Mouse (Mus musculus): Measurements from ENCODE around the gene Rpl13a. TPM values are rescaled to one million over a fixed set of nuclear protein-coding genes. Genes with fewer than 3 reads are reported as not detected.

The Rpl13a gene
- polyA plus RNA-seq, 2 experiments, result 909 to 1,027 TPM

DNA sequence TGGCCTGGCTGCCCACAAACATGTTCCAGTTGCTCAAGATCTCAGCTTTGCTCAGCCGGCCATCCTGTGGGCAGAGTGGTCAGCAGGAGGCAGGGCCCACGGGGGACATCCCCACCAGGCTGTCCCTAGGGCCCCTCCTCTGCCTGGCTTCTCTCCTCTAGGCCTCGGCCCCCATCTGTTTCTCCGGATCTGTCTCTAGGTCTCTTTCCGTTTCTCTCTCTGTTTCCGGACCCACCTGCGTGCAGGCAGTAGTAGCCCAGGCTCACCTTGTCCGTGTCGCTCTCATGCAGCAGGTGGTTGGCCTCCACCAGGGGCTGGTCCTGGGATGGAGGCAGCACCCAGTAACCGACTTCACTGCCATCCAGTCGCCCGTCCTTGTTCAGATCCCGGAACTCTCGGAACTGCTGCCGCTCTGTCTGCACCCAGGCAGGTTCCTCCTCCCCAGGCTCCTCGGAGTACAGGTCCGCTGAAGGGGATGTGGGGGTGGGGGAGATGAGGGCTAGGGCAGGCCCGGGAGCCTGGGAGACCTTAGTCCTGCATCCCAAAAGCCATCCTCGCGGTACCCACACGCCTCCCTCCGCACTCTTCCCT lies 45.2 kb downstream of the Rpl13a start:
- Histone ChIP-seq H3K4me3 (ENCODE audit: insufficient read depth in 1 of 2, low read depth in 2 of 2, low read length in 2 of 2) (peak overlapping the region in 1 of 2 experiments; percentile 23; a peak in 2 of 4 replicates), H3K4me2 (ENCODE audit: low read depth) (peak overlapping the region; percentile 51), H3K4me1 (replicated peaks; ENCODE audit: control insufficient read depth in 2 of 2, insufficient read depth in 2 of 2, low read length in 1 of 2) (peaks cover 3 to 10% of the 10 kb centered on the region in 2 experiments; a peak in 3 of 4 replicates), H3K36me3 (replicated peaks; ENCODE audit: control insufficient read depth, insufficient read depth, low read depth) (no peaks in the 10 kb centered on the region), H3K9ac (replicated peaks) (no peak overlapping the region), H3K27me3 (ENCODE audit: control insufficient read depth, insufficient read depth, low read length) (no peaks in the 10 kb centered on the region), H3K9me3 (ENCODE audit: control insufficient read depth, low read length) (no peaks in the 10 kb centered on the region), H3K27ac (no peak overlapping the region)
- ATAC-seq (ENCODE audit: insufficient read depth) (no peak), DNase-seq (ENCODE audit: low read depth in 3 of 3, low spot score in 3 of 3) (no peak)
- no peak for TF ChIP-seq EP300 (IDR thresholded peaks at IDR 0.05; ENCODE audit: low read depth)
- TF ChIP-seq CTCF (IDR thresholded peaks at IDR 0.05; ENCODE audit: low read depth), result no peak
- WGBS (ENCODE audit: insufficient replicate concordance), result 37% methylated on average over 22 of the region's 22 CpGs

DNA sequence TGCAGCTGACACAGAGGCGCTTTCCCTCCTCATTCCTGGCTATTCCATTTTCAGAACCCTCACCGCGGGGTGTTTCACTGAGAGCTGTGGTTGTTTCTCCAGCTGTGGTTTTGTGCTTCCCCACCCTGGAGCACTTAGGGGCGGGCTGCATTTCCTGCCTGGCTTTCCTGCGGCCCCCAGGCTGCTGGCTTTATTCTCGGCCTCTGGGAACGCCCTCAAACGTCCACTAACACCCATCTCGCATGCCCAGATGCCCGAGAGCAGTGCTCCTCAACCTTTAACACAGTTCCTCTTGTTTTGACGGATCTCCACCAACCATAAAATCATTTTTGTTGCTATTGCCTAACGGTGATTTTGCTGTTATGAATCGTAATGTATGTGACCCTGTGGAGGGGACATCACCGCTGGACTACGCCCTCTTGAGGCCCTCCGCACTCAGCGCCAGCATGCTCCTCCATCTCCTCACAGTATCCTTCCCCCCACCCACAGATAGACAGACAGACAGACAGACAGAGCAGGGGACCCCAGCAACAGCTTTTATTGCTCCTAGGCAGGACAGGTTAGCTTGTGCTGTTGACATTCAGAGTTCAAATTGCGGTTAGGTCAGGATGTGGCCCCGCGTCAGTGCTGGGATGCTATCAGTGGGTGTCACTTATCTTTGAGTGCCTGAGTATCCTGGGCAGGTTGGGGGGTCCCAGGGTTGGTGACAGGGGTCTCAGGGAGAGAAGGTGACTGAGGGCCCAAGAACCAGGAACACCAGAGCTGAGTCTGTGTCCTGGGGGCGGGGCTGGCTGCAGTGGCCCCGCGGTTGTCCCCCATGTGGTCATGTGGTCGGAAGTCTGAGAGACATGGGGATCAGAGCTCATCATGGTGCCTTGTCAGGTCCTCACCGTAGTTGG lies 45.9 kb downstream of the Rpl13a start:
- Histone ChIP-seq H3K9ac (replicated peaks) (peak overlapping the region; percentile 5), H3K27ac (no peak overlapping the region), H3K9me3 (ENCODE audit: control insufficient read depth, low read length) (no peaks in the 10 kb centered on the region), H3K36me3 (replicated peaks; ENCODE audit: control insufficient read depth, insufficient read depth, low read depth) (peaks cover 2% of the 10 kb centered on the region; the same call in 1 of the 2 replicates), H3K4me1 (replicated peaks; ENCODE audit: control insufficient read depth in 2 of 2, insufficient read depth in 2 of 2, low read length in 1 of 2) (peaks cover 3 to 10% of the 10 kb centered on the region in 2 experiments; a peak in 3 of 4 replicates), H3K27me3 (ENCODE audit: control insufficient read depth, insufficient read depth, low read length) (no peaks in the 10 kb centered on the region), H3K4me2 (ENCODE audit: low read depth) (peak overlapping the region; percentile 51), H3K4me3 (ENCODE audit: insufficient read depth in 1 of 2, low read depth in 2 of 2, low read length in 2 of 2) (peak overlapping the region; percentile 13 to 23; a peak in 3 of 4 replicates)
- 11% methylated on average over 25 of the region's 25 CpGs for WGBS (ENCODE audit: insufficient replicate concordance)
- TF ChIP-seq CTCF (IDR thresholded peaks at IDR 0.05; ENCODE audit: low read depth) (peak; percentile 46; the same call in 1 of the 2 replicates), EP300 (IDR thresholded peaks at IDR 0.05; ENCODE audit: low read depth) (no peak)
- DNase-seq (ENCODE audit: low read depth in 3 of 3, low spot score in 3 of 3), result no peak
- no peak; the same call in 1 of the 2 replicates for ATAC-seq (ENCODE audit: insufficient read depth)

DNA sequence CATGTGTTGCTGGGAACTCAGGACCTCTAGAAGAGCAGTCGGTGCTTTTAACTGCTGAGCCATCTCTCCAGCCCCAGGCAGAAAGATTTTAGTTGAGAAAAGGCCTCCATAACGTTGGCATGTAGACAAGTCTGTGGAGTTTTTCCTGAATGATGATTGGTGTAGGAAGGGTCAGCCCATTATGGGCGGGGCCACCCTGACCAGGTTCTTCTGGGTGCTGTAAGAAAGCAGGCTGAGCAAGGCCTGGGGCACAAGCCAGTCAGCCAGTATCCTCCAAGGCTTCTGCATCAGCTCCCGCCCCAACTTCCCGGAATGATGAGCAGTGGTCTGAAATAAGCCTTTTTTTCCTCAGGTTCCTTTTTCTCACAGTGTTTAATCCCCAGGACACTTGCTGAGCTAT lies 47.5 kb downstream of the Rpl13a start:
- DNase-seq (ENCODE audit: low read depth in 3 of 3, low spot score in 3 of 3), result no peak

DNA sequence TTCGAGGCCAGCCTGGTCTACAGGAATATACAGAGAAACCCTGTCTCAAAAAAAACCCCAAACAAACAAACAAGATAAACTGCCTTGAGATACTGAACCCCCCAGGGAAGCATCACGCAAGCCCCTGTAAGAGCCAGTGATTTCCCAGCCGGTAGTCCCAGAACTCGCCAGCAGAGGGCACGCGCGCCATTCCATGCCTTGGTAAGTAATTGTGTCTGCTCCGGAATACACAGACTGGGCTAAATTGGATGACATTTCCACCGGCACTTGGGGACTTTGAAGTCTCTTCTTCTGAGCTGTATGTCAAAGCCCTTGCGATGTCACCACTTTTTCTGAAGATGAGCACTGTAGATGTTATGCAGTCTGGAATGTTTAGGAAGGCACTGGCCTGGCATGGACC lies 48.7 kb downstream of the Rpl13a start:
- H3K27ac ChIP-seq, result no peak overlapping the region
- no peak overlapping the region for H3K9ac ChIP-seq (replicated peaks)
- DNase-seq (ENCODE audit: low read depth in 3 of 3, low spot score in 3 of 3), result peak; percentile 56 to 74 (median 66)
- H3K4me2 ChIP-seq (ENCODE audit: low read depth), result no peak overlapping the region
- peaks cover 7% of the 10 kb centered on the region; the same call in 1 of the 2 replicates for H3K36me3 ChIP-seq (replicated peaks; ENCODE audit: control insufficient read depth, insufficient read depth, low read depth)
- no peak overlapping the region for H3K4me3 ChIP-seq (ENCODE audit: insufficient read depth in 1 of 2, low read depth in 2 of 2, low read length in 2 of 2)
- TF ChIP-seq CTCF (IDR thresholded peaks at IDR 0.05; ENCODE audit: low read depth), result peak; percentile 97
- no peak for TF ChIP-seq EP300 (IDR thresholded peaks at IDR 0.05; ENCODE audit: low read depth)
- no peaks in the 10 kb centered on the region for H3K9me3 ChIP-seq (ENCODE audit: control insufficient read depth, low read length)
- WGBS (ENCODE audit: insufficient replicate concordance), result 1% methylated on average over 10 of the region's 10 CpGs
- H3K4me1 ChIP-seq (replicated peaks; ENCODE audit: control insufficient read depth in 2 of 2, insufficient read depth in 2 of 2, low read length in 1 of 2), result peaks cover 3 to 12% of the 10 kb centered on the region in 2 experiments; a peak in 3 of 4 replicates
- H3K27me3 ChIP-seq (ENCODE audit: control insufficient read depth, insufficient read depth, low read length), result no peaks in the 10 kb centered on the region
- no peak for ATAC-seq (ENCODE audit: insufficient read depth)

More for the DNA sequence above, 47.5 kb downstream of the Rpl13a start:
- H3K36me3 ChIP-seq (replicated peaks; ENCODE audit: control insufficient read depth, insufficient read depth, low read depth), result peaks cover 7% of the 10 kb centered on the region; the same call in 1 of the 2 replicates
- no peak for ATAC-seq (ENCODE audit: insufficient read depth)
- H3K4me2 ChIP-seq (ENCODE audit: low read depth), result no peak overlapping the region
- H3K9ac ChIP-seq (replicated peaks), result no peak overlapping the region
- H3K4me3 ChIP-seq (ENCODE audit: insufficient read depth in 1 of 2, low read depth in 2 of 2, low read length in 2 of 2), result no peak overlapping the region
- WGBS (ENCODE audit: insufficient replicate concordance), result 52% methylated on average over 5 of the region's 5 CpGs
- H3K27me3 ChIP-seq (ENCODE audit: control insufficient read depth, insufficient read depth, low read length), result no peaks in the 10 kb centered on the region
- no peak for TF ChIP-seq CTCF (IDR thresholded peaks at IDR 0.05; ENCODE audit: low read depth)
- TF ChIP-seq EP300 (IDR thresholded peaks at IDR 0.05; ENCODE audit: low read depth), result no peak
- peaks cover 3 to 10% of the 10 kb centered on the region in 2 experiments; a peak in 3 of 4 replicates for H3K4me1 ChIP-seq (replicated peaks; ENCODE audit: control insufficient read depth in 2 of 2, insufficient read depth in 2 of 2, low read length in 1 of 2)
- H3K27ac ChIP-seq, result no peak overlapping the region
- no peaks in the 10 kb centered on the region for H3K9me3 ChIP-seq (ENCODE audit: control insufficient read depth, low read length)

Measured in liver, embryonic 14.5 days (tissue).